Mouse (Mus musculus): ENCODE results near the gene D430041D05Rik.

DNA sequence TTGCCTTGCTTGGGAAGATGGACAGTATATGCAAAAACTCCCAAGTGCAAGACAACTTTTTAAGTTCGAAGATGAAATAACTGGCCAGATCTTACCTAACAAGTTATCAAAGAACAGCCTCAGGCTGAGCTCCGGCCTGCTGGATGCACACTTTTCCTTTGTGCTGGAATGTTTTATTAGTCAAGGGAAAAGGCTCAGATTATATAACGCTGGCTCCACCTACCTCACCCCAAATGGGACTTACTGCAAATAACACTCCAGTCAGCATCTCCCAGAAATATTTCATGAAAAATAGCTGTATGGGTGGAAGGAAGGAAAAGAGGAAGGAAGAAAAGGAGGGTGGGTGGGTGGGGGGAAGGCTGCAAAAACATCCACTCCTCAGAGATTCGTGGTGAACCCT, 54.3 kb downstream of the D430041D05Rik start:
- TF ChIP-seq ZNF384 (IDR thresholded peaks at IDR 0.05; ENCODE audit: low read depth, low read length) (no peak), ZC3H11A (IDR thresholded peaks at IDR 0.05; ENCODE audit: borderline replicate concordance, low read depth, low read length) (no peak)

Data from ES-E14 (cell line).